Mouse (Mus musculus): ENCODE results near the gene Ncf2.

Gene Ncf2

DNA sequence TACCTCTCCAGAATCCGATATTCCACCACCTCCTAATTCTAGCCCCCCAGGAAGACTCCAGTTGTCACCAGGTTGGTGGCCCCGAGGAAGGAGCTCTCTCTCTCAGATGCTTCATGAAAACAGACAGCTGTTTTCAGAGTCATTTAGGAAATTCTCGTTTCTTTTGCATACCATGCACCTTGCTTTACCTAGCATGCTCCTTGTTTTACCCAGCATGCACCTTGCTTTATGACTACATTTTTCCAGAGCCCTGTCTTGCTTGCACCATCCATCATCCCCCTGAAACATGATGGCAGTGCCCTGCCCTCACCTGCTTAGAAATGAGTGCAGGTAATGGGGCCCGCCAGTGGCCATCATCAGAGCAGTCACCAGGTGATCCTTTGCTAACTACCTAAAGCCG lies 31.6 kb downstream of the Ncf2 start:
- DNase-seq (ENCODE audit: low spot score) = no peak

DNA sequence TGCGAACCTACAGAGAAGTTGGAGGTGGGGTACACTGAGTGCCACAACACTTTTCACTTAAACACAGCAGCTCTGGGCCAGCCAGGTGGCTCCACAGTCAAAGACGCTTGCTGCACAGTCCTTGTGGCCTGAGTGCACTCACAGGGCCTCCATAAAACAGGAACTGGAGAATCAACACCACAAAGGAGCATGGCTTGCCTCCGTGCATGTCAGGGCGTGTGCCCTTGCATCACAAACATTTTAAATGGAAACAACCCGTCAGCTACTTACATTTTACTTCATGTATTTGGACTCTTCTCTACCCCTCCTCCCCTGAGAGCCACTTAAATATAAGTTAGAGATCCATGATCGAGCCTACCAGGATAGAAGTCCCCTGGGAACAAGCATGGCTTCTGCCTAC lies 32.3 kb downstream of the Ncf2 start:
- DNase-seq (ENCODE audit: low spot score) = no peak

DNA sequence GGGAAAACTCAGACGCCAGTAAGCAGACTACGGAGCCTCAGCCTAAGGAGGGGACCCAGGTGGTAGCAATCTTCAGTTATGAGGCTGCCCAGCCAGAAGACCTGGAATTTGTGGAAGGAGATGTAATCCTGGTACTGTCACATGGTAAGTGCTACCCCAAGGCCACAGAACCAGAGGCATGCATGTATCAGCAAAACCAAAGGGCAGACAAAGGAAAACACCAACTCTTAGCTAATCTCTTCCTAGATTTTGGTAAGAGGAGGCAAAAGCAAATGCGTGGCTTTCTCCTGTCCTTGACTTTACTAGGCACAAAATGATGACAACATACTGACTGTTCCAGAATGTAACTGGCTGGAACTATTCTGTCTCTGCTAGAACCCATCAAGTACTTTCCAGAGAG lies 35.1 kb downstream of the Ncf2 start:
- DNase-seq (ENCODE audit: low spot score) = no peak

DNA sequence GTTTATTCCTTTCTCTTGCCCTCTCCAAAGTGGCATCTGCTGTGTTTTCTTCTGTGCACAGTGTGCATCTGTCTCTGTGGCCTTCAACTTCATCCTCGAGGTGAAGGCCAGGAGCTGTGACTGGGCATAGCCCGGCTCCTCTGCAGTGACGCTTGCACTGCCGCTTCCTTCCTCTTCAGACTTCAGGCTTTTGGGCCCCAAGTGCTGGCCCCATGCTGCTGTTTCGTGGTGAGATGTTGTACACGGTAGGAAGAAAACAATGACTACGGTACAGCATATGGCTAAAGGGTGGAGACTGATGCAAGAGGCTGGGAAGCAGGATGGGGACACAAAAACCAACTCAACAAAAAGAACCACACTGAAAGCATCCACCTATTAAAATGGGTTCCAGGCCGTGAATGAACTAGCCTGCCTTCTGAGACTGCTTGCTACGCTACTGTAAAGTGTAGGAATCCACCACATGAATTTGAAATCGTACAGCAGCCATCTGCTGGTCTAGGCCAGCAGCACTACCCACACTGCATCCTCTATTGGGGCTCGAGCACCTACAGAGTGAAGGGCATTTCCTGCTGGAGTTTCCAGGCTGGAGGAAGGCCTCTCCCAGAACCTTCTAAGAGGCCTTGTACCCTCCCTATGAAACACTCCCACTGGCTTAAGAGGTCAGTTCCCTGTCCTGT lies 38.2 kb downstream of the Ncf2 start:
- no peak for DNase-seq (ENCODE audit: low spot score)

DNA sequence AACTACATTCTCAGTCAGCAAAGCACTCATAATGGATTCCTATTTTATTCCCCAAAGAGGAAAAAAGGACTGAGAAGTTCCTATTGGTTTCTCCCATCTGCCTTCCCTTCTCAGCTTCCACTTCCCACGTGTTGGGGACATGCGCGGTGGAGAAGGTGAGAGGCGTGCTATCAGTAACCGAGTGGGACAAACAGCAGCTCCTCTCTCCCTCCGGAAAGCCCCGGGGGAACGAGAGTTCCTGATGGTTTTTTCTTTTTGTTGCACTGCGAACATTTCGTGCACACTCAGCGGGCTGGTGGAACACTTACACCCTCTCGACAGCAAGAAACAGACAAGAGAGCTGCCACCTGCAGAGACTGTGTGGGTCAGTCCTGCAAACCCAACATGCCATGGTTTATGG lies 38.8 kb downstream of the Ncf2 start:
- no peak for DNase-seq (ENCODE audit: low spot score)

DNA sequence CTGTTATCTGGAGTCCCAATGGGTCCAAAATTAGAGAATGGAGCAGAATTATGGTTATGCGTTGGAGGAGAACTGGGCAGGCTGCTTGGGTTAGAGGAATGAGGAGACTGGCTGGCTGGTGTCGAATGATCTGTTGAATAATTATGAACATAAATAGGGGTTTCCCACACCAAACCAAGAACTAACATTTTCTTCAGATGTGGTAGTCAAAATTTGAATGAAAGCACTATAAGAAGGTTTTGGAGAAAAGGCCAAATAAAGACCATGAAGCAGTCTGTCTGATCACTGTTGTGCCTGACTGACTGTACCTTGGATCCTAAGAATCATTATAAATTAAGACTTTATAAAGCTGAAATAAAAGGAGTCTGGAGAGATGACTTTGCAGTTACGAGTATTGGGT lies 40.3 kb downstream of the Ncf2 start:
- DNase-seq (ENCODE audit: low spot score) = no peak

DNA sequence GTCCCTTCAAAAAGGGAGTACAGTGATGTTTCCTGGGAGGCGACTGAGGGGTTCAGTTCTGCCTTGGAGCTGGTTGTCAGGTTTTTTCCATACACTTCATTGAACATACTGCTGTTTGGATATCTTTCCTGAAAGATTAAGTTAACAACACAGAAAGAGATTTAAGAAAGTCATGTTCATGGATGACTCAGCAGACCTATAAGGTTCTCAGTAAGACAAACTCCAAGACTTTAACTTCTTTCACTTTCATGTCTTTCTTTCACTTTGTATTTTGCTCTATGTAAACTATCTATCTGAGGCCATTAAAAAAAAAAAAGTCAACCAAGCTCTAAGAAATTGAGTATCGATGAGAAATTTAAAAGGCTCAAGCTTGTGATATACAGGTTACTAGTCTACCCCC lies 41.1 kb downstream of the Ncf2 start:
- no peak for DNase-seq (ENCODE audit: low spot score)

DNA sequence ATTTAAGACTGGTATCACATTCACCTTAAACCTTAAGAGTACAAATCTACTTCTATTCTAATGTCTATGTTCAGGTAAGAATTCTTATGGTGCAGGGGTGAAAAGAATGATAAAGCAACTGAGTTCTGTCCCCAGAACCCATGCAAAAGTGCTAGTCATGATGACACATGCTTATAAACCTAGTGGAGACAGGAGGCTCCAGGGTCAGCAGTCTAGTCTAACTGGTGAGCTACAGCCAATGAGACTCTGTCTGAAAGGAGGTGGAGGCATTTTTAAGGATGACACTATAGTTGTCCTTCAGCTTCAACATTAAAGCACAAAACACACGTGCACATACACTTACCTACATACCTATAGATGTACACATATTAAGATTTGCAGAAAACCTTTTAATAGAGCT lies 44.6 kb downstream of the Ncf2 start:
- DNase-seq (ENCODE audit: low spot score) = no peak

DNA sequence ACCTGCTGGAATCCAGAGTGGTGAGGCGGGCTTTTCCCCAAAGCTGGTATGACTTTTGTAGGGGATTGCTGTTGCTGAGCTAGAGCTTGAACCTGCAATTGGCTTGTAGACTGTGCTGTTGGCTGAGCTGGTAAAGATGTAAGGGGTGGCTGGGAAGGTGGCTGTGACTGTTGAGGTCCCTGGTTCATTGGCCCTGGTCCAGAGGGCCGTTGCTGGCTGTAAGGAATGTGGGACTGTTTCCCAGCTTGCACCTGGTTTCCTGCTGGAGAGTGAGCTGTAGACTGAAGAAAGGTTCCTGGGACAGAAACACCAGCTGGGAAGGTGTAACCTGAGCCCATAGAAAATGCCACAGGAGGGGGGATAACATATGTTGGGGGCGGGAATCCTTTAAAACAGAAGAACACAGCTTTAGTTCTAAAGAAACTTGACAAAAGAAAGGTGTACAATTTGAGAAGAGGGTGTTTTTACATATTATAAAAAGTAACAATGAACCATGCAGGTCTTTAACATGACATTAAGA lies 45.3 kb downstream of the Ncf2 start:
- no peak for DNase-seq (ENCODE audit: low spot score)

DNA sequence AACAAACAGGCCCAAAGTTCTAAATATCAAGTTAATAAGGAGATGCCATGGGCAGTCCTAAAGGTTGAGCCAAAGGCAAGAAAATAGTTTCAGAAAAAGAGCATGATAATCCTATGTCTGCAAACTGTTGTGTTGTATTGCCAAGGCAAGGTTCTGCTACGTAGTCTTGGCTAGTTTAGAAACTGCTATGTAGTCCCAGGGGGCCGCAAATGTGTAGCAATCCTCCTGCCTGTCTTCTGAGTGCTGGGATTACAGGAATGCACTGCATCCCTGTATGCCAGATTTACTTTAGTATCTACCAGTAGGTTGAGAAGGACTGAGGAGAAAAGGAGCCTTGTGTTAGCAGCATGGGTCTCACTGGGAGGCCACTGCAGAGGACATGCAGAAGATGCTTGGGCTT lies 46.9 kb downstream of the Ncf2 start:
- DNase-seq (ENCODE audit: low spot score) = no peak

DNA sequence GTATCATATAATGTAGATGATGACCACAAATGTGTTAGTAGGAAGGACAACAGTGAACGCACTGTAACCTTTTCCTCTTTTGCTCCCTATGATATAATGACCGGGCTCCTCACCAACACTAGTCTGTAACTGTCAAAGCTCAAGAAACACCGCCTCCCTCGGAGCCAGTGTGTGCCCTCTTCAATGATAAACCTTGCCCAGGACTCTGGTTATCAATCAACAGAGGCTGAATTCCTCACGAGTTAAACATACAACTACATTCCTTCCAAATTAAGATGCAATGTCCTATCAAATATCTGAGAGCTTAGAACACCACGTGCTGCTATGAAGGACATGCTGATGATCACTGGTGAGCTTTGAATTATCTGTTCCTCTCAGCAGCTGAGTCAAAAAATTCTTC lies 69.9 kb downstream of the Ncf2 start:
- DNase-seq (ENCODE audit: low spot score) = no peak

DNA sequence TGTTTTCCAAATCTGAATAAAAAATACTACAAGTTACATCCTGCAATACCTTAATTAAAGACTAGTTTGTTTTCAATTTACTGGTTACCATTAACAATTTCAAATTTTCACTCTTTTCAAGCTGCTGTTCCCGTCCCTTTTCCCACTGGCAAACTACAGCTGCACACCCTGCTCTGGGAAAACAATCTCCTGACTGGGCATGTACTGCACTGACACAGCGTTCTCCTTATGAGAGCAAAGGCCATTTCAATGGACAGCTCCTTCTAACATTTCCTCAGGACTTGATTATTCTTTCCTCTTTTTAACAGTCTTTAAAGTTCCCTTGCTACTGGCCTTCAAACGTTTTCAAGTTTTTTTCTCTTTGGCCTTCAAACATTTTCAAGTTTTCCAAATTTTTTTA lies 71.0 kb downstream of the Ncf2 start:
- DNase-seq (ENCODE audit: low spot score) = no peak

All from left cerebral cortex, adult 11 months (tissue).